Mouse (Mus musculus) mature B cell (primary cell): Measurements from ENCODE around the gene Abhd4.

Experiments
- in situ Hi-C: fragments of 300-500 bp; cut with MboI; formaldehyde crosslinking; loops from 2 replicates; pipeline ENCODE4 v1.14.3; 2019

Abhd4 gene

GRCm38 (mm10) chr14:54271976-54272606, 18.1 kb downstream of the Abhd4 start:
- in situ Hi-C loops = no loop called here

GRCm38 (mm10) chr14:54272696-54273095, 18.7 kb downstream of the Abhd4 start:
- in situ Hi-C loops = no loop called here

GRCm38 (mm10) chr14:54276446-54276845, 22.5 kb downstream of the Abhd4 start:
- in situ Hi-C loops = no loop called here

DNA sequence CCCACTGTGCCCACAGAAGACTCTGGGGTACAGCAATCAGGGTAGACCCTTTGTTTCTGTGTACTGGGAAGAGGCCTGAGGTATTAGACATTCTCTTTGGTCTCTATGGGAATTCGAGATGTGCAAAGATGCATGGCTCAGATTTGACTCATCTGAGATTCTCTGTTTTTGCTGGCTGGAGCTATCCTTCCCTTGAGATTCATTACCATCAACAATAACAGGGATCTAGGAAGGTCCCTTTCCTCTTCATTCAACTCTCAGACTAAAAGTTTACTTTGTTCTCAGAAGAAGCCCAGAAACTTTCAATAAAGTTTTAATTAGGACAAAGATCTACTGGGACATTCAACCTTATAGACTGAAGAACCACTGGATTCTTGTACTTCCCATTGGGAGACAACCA, 30.9 kb downstream of the Abhd4 start, which contains the start of gene Olfr49:
Gene Olfr49, minus strand, starts transcription at position 101 of the 400 bp plus-strand sequence.
- in situ Hi-C loops = no loop called here

GRCm38 (mm10) chr14:54300136-54300535, 46.1 kb downstream of the Abhd4 start:
- in situ Hi-C loops = no loop called here

DNA sequence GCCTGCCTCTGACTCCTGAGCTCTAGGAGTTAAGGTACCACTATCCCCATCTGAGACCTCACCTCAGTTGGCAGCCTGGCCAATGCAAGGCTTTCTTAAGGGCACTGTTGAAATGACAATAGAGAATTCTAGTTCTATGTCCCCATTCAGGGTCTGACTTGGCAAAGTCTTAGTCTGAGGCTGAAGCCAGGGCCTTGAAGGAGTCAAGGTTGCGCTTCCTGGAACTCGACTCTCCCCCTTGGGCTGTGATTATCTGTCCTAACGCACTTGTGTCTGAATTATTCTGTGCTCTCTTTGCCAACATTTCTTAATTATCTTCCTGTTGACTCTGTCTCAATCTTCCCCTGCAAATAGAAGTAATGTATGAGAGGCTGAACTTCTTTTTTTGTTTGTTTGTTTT, 46.7 kb downstream of the Abhd4 start:
- in situ Hi-C loops = no loop called here

- in situ Hi-C loops = no loop called here
Measured at GRCm38 (mm10) chr14:54311763-54312162, 57.8 kb downstream of the Abhd4 start.
